Mouse (Mus musculus) megakaryocyte, adult 5-6 weeks (primary cell): ENCODE data around the gene Zswim5. TPM values are rescaled to one million over a fixed set of nuclear protein-coding genes. Genes with fewer than 3 reads are reported as not detected.

ENCODE experiments used
- ATAC-seq: 2 replicates; pipeline ENCODE4 v1.8.0; 2016; ENCODE audit warnings: mild to moderate bottlenecking, inconsistent platforms; ENCODE audit not compliant: poor library complexity, severe bottlenecking
- total RNA-seq, 2 experiments: library from RNA; stranded (forward) in 1 of 2; stranded (reverse) in 1 of 2; fragments of 153-499, 151-499 nt in 1 of 2; fragments of 221-1000, 200-1000 nt in 1 of 2; gene quantifications; 2 replicates each; pipeline versions ENCODE4 v1.2.3 to v1.2.4; 2015 to 2017

Gene Zswim5
- total RNA-seq, 2 experiments from 2014 or later, result 0.16 TPM; not detected in 1

DNA sequence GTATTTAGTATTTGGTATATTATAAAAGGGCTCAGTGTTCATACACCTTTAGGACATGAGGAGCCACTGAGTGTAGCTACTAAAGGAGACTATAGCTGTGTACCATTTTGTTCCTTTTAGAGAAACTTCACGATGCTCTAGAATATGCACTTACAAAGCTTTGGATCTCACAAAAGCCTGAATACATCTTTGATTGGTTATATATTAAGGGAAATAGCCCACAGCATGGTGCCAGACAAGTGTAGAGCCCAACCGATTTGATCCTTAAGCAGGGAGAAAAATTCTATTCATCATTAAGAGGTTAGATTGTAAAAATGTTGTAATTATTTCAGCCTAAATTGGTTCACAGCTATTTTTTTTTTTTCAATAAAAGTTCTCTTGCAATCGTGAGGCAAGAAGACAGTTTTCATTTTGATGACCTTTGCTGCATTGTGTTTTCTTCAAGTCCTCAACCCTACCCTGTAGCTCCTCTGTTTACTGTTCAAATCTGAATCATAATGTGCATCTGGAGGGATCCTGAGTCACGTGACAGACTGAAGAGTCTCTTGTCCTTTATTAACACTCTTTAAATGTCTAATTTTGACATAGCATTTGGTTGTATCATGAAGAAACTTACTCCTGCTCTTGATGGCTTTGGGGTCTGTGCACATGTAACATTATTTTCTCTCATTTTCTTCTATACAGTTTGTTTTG is 33.5 kb downstream of the Zswim5 start:
- ATAC-seq, result no peak

DNA sequence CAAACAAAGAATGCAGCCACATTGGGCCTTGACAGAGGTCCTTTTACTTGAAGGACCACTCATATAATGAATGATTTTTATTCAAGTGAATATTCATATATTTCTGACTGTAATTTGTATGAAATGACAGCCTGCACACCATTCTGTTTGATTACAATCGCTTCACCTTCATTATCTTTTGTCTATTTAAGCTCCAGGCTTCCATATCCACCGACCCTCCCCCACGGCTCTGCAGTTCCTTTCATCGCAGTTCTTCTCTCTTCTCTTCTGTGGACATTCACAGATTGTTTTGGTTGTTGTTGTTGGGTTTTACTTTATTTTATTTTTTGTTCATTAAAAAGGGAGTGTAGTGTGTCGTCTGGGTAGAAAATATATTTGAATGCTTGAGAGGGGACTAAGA is 34.0 kb downstream of the Zswim5 start:
- no peak for ATAC-seq

DNA sequence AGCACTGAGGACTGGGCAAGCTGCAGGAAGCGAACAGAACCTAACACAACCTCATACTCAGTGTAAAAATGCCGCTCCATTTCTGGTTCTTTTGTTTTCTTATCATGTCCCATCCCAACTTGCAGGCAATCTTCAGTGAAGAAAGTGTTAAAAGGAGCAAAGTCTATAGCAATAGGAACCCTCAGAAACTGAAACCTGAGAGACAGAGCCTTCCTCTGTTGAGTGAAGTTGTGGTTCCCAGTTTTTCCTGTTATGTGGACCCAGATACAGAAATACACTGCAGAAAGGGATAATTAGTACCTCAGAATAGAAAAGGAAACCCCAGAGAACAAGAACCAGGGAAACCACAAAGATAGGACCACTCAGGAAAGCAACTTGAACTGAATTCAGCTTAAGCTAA is 36.1 kb downstream of the Zswim5 start:
- ATAC-seq, result no peak

DNA sequence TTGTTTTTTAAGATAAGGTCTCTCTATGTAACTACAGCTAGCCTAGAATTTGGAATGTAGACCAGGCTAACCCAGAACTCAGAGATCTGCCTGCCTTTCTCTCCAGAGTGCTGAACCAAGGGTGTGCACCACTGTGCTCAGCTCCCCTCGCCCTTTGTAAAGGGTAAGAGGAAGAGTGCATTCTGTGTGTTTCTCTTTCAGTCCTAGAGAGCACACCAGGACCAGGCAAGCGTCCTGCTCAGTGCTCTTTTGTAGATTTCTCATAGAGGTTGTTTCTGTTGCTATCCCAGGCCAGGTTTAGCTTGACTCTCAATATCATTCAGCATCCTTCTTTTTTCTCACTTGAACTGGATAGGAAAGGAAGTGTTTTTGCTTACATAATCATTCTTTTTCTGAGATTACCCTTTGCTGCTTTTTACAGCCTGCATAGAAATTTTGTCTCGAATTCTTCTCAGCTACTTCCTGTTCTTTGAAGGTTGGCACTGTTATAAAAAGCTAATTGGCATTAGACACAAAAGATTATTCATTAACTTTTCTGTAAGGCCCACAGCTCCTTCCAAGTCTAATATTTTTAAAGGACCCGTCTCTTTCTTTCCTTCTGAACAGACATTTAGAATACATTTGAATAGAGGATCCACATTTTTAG is 51.0 kb downstream of the Zswim5 start:
- no peak for ATAC-seq

DNA sequence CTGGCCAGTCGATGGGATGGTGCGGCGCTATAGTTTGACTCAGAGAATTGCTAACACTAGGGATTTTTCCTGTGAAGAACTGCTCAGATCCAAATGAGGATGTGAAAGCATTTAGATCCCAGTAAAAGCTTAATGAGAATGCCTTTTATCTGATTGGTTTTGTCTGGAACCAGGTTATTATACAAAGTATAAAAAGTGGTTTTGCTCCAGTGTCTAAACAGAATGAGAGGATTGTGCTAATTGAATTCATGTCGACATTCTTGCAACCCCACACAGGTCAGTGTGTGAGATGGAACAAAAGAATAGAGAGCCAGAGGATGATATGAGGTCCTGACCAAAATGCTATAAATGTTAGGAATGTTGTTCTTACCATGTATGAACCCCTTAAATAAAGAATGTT is 62.4 kb downstream of the Zswim5 start:
- ATAC-seq, result no peak

DNA sequence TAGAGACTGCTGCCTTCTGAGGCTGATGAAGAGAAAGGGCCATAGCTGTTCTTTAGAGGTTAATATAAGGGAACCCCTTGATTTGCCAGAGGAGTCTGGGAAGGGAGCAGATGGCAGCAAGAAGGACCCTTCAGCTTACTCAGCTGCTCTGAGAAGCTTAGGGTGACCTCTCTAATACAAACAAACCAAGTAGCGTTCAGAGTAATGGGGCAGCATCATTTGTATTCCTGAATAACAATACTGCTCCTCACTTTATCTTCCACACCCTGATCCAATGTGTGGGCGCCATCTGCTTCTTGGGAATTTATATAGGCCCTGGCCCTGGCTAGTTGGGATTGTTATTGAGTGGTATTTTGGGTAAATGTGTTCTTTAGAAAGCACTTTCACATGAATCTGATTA is 65.5 kb downstream of the Zswim5 start:
- no peak for ATAC-seq

DNA sequence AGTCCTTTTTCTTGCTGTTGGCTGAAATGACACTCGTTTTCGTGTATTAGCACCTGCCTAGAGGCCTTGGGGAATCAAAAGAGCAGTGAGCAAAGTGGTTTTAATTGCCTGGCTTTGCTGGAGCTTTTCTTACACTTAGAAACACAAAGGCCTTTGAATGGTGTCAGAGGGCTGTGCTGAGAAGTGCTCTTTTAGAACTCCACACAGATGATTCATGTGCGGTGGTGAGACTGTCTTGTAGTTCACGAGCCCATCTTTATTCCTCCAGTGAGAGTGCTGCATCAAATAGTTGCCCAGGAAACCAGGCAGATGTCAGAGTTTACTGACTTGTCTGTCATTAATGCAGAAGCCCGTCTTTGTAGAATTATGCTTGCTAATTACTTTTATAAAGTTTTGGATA is 66.9 kb downstream of the Zswim5 start:
- no peak for ATAC-seq

DNA sequence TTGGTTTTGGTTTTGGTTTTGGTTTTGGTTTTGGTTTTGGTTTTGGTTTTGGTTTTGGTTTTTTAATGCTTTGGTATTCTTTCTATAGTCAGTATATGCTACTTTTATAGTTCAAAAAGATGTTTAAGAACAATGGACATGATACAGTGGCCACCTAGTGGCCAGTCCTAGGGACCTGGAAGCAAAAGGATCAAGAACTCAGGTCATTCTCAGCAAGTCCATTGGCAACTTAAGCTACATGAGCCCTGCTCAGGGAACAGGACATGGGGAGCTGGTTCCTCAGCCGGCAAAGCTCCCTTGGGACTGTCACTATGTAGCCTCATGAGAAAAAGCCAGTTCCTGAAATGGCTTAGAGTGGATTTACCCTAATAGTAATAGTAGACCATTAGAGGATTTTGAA is 74.5 kb downstream of the Zswim5 start:
- no peak for ATAC-seq

DNA sequence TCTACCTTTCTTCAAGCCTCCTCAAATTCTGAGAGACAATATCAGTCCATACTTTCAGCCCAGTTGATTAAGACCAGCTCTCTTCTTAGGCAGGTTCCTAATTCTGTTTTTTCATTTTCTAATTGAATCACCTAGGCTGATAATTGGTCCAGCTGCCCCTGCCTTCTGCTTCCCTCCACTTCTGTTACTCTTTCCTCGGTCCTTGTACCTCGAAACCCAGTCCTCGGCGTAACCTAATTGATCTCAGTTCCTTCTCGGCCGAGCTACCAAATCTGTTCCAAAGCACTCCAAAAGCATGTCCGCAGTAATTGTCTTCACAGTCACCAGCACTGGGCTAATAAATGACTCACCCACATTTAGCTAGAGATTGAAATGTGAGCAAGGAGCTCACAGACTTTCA is 77.8 kb downstream of the Zswim5 start:
- ATAC-seq, result no peak

DNA sequence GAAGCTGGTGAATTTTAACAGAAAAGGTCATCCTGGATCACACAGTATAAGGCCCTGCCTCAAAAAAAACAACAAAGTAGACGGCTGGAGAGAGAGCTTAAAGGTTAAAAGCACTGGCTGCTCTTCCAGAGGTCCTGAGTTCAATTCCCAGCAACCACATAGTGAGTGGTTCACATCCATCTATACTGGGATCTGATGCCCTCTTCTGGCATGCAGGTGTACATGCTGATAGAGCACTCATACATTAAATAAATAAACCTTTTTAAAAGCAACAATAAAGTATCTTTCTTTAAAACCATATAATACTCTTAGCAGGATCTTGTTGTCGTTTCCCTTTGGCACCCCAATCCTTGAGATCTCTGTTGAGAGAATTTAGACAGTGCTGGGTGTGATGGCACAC is 99.3 kb downstream of the Zswim5 start:
- no peak for ATAC-seq

DNA sequence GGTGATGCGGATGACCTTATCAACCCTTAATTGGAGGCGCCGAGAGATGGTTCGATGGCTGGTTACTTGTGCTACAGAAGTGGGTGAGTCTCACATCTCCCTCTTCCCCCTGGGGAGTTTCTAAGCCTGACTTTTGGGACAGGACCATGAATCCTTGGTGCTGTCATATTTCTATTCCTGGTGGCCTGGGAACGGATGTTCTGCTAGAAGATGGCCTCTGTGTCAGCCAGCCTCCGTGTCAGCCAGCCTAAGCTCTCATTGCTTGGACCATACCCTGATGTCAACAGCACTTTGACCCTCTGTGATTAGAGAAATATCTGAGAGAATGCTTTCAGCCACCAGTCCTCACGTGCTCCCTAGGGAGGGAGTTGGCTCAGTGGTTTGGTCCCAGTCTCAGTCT is 108.5 kb downstream of the Zswim5 start:
- no peak for ATAC-seq

DNA sequence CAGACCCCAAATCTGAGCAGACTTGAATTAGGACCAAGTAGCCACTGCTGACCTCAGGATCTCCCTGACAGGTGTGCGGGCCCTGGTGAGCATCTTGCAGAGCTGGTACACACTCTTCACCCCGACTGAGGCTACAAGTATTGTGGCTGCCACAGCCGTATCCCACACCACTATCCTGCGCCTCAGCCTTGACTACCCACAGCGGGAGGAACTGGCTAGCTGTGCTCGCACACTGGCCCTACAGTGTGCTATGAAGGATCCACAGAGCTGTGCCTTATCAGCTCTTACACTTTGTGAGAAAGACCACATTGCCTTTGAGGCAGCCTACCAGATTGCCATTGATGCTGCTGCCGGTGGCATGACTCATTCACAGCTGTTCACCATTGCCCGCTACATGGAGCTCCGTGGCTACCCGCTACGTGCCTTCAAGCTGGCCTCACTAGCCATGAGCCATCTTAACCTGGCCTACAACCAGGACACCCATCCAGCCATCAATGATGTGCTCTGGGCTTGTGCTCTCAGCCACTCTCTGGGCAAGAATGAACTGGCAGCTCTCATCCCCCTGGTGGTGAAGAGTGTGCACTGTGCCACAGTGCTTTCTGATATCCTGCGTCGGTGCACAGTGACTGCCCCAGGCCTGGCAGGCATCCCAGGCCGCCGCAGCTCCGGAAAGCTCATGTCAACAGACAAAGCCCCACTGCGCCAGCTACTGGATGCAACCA is 109.4 kb downstream of the Zswim5 start:
- peak; percentile 77 for ATAC-seq

DNA sequence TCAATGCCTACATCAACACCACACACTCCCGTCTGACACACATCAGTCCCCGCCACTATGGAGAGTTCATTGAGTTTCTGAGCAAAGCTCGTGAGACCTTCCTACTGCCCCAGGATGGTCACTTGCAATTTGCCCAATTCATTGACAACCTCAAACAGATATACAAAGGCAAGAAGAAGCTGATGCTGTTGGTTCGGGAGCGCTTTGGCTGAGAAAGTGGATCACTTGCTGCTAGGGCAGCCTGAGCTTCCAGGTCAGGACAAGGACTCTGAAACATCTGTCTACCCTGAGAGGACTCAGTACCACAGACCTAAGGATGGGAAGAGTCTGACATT is 109.9 kb downstream of the Zswim5 start:
- ATAC-seq, result no peak

DNA sequence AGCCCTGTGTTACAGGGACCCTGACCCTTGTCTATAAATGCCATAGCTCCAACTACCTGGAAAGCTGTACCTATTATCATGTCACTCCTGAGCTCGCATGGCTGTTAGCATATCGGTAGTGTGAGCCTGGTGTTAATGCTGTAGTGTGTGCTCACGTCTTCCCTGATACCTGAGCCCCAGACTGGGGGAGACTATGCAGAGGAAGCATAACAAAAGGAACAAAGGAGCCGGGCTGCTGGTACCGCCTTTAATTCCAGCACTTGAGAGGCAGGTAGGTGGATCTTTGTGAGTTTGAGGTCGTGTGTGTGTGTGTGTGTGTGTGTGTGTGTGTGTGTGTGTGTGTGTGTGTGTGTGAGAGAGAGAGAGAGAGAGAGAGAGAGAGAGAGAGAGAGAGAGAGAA is 112.6 kb downstream of the Zswim5 start:
- no peak for ATAC-seq

DNA sequence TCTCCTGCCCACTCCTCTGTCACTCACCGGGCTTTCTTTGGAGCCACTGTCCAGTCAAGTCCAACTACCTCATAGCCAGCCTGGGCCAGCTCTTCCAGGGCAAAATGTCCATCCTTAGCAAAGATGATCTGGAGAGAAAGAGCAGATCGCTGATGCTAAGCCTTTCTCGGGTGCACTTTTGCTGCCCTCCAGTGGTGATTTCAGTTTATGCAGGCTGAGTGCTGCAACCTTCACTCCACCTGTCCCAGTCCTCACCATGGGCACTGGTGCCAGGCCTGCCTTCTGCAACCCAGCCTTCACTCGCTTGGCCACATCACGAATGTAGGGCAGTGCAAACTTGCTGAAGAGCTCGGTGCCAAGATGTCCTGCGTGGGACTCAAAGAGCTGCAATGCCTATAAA is 114.2 kb downstream of the Zswim5 start:
- peak; percentile 53 for ATAC-seq

DNA sequence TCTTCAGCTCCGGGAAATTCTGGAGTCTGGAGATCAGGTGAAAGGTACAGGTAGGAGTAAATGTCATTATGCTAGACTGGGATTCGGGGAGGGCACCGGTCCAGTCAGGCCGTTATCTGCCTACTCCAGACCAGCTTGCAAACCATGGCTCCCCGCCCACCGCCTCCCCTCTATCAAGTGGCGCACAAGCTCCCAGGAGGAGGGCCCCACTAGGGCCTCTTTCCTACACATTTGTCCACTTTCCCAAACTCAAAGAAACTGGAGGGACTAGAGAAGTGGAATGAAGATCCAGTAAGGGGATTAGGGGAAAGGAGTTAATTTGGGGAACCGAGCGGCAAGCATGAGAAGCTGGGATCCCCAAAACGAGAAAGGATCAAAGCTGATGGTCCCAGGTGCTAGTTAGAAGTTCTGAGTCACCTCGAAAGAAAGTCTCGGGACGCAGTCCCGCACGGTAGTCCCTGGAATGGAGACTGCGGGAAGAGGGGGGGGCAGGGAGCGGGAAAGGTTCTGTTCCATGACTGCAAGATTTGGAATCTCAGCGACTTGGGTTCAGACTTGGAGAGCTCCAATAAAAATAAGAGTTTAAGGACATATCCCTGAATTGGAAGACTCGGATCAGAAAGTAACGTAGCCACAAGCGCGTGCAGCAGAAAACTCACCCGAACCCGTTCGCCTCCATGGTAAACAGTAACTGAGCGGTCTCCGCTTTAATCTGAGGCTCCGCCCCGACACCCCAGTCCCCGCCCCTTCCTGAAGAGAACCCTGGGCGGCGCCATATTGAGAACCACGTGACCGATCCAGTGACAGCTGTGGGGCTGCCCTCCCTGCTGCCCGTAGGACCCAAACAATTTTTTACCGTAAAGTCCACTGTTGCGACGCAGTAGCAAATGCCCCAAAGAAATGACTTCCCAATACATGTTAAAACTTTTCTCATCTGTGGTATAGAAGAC is 116.8 kb downstream of the Zswim5 start, which contains the start of gene Urod:
TSS of gene Urod (minus strand) at position 742 of the 950 bp plus-strand sequence.
- ATAC-seq, result peak; percentile 86

DNA sequence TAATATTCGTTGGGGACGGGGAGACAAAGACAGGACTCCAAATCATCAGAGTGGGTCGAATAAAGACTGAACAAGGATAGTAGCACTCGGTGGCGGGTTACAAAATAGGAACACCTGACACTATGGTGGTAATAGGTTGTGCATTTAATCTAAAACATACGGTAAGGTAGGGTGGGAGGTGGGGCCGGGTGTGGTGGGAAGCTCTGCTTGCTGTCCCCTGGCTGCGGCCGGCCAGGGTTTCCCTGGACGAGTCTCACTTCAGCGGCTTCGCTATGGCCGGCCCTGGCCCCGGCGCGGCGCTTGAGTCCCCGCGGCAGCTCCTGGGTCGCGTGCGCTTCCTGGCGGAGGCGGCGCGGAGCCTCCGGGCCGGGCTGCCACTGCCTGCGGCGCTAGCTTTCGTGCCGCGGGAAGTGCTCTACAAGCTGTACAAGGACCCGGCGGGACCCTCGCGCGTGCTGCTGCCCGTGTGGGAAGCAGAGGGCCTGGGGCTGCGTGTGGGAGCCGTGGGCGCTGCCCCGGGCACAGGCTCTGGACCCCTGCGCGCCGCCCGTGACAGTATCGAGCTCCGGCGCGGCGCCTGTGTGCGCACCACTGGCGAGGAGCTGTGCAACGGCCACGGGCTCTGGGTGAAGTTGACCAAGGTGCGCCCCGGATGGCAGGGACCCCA is 118.1 kb downstream of the Zswim5 start, which contains the start of gene Hectd3:
TSS of gene Hectd3 (plus strand) at position 187 of the 667 bp plus-strand sequence.
- peak; percentile 55 for ATAC-seq

DNA sequence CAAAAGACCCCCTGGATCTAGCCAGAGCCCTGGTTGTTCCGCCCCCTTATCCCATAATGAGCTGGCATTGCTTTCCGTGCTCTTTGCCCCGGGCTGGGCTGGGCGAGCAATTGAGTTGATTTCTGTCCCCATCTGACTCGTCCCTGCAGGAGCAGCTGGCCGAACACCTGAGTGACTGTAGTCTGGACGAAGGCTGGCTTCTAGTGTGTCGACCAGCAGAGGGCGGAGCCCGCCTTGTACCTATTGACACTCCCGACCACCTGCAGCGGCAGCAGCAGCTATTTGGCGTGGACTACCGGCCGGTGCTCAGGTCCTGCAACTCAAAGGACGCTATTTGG is 118.6 kb downstream of the Zswim5 start:
- peak; percentile 12; the same call in 1 of the 2 replicates for ATAC-seq

DNA sequence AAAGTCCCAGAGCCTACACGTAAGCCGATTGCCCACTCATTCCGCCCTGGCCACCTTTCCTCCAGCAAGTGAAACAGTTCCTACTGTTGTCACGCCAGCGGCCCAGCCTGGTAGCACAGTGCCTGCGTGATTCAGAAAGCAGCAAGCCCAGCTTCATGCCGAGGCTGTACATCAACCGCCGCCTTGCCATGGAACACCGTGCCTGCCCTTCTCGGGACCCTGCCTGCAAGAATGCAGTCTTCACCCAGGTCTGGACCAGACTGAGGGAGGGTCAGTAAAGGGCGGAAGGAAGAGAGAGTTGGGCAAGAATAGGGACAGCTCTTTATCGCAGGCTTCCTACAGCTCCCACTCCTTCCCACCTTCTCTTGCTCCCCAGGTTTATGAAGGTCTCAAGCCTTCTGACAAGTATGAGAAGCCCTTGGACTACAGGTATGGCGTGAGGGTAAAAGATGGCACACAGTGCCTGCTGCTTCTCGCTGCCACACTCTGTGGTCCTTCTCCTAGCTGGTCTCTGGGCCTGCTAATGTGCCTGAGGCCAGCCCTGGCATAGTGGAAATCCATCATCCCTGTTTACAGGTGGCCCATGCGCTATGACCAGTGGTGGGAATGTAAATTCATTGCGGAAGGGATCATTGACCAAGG is 122.5 kb downstream of the Zswim5 start:
- ATAC-seq, result no peak

DNA sequence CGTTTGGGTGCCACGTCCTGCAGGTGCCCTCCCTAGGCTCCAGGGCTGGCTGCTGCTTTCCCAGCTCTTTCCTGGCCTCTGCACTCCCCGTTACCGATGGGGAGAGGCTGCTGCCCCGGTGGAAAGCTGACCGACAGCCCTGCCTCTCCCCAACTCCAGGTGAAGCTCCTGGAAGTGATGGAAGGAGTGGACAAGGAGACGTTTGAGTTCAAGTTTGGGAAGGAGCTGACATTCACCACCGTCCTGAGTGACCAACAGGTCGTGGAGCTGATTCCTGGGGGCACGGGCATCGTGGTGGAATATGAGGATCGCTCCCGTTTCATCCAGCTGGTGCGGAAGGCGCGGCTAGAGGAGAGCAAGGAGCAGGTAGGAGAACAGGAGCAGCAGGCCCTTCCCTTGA is 124.8 kb downstream of the Zswim5 start:
- ATAC-seq, result no peak
